Mouse (Mus musculus) forebrain, embryonic 12.5 days (tissue): ENCODE measurements at regions not wholly inside any gene's neighbourhood (a gene's known extent, or its start where the extent isn't known, plus 50 kb on each side); places are given as distances from the start of the nearest gene placed in this dataset.

Experiments used
- ATAC-seq: fragments of 200-750 bp; cut with Nextera tagmentation; 2 replicates; pipeline ENCODE4 v1.8.0; 2017; ENCODE audit warnings: moderate TSS enrichment; ENCODE audit not compliant: low FRiP score
- H3K27ac ChIP-seq: fragments of 300-500 bp; sonication (generic); 2 replicates; pipeline ENCODE4 v1.5.1; 2016; ENCODE audit warnings: mild to moderate bottlenecking
- H3K27me3 ChIP-seq: fragments of 300-500 bp; sonication (generic); 2 replicates; pipeline ENCODE4 v1.6.1; 2016; ENCODE audit warnings: mild to moderate bottlenecking
- H3K36me3 ChIP-seq: fragments of 300-500 bp; sonication (generic); replicated peaks from 2 replicates; pipeline ENCODE4 v1.6.1; 2016; ENCODE audit warnings: mild to moderate bottlenecking
- H3K4me1 ChIP-seq: fragments of 300-500 bp; sonication (generic); 2 replicates; pipeline ENCODE4 v1.6.1; 2016
- H3K4me2 ChIP-seq: fragments of 300-500 bp; sonication (generic); 2 replicates; pipeline ENCODE4 v1.6.1; 2016; ENCODE audit warnings: mild to moderate bottlenecking, moderate library complexity
- H3K4me3 ChIP-seq: fragments of 300-500 bp; sonication (generic); replicated peaks from 2 replicates; pipeline ENCODE4 v1.5.1; 2016; ENCODE audit warnings: mild to moderate bottlenecking
- H3K9ac ChIP-seq: fragments of 300-500 bp; sonication (generic); 2 replicates; pipeline ENCODE4 v1.6.1; 2016; ENCODE audit warnings: mild to moderate bottlenecking
- H3K9me3 ChIP-seq: fragments of 300-500 bp; sonication (generic); 2 replicates; pipeline ENCODE4 v1.6.1; 2016
- WGBS: fragments of 180-500 bp; shearing (Covaris S2); methylation state at CpG from one replicate; pipeline ENCODE4 v1.1.7; 2016; 5-methylcytosine and 5-hydroxymethylcytosine counted together

DNA sequence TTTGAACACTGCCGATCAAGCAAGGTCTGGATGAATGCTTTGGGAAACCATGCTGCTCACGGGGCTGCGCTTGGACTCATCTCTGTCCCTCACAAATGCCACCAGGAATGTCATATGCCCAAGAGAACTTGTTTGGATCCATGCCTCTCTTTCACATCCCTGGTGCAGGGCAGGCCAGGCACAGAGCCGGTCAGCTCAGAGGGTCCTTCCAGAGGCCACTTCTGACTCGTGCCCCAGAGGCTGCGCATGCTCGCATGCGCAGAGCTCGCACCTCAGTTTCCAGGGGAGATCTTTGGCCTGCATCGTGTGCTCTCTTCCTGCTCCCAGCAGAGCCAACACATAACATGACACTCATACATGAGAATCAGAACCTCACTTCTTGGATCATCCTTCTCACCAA lies 111.1 kb downstream of the Tfap2c start:
- 67% methylated on average over 10 of the region's 10 CpGs for whole genome bisulfite sequencing
- no peak overlapping the region for H3K4me2 ChIP-seq
- H3K27me3 ChIP-seq, result peaks cover 26% of the 10 kb centered on the region
- no peaks in the 10 kb centered on the region for H3K9me3 ChIP-seq
- H3K27ac ChIP-seq, result no peak overlapping the region
- H3K36me3 ChIP-seq, result no peaks in the 10 kb centered on the region
- H3K9ac ChIP-seq, result no peak overlapping the region
- no peak for ATAC-seq
- peaks cover 20% of the 10 kb centered on the region for H3K4me1 ChIP-seq
- H3K4me3 ChIP-seq, result no peak overlapping the region

GRCm38 (mm10) chr2:172660916-172661315 lies 111.5 kb downstream of the Tfap2c start:
- peak; percentile 30; the same call in 1 of the 2 replicates for ATAC-seq
- WGBS, result 3% methylated on average over 7 of the region's 7 CpGs
- no peak overlapping the region for H3K4me3 ChIP-seq

DNA sequence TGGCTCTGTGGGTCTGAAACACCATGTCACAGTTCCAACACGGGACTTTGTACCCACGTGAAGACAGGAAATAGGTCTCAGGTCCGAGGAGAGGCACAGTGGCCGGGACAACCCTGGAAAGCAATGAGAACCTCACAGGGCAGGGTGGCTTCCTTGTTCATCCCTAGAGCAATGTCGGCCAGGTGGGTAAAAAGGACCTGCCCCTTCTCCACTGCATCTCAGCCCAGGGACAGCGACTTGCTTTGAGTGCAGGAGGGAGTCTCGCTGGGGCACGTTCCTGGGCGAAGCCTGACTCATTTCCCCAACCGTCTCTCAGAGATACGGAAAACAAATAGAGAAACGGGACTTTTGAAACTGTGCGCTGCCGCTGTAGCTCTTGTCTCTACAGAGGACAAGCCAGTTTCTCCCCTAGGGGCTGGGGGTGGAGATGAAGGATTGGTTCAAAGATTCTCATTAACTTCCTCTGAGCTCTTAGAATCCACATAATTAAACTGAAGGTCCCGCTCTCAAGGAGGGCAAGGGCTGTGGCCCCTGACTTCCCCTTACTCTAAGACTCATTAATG lies 112.1 kb downstream of the Tfap2c start:
- no peaks in the 10 kb centered on the region for H3K9me3 ChIP-seq
- H3K9ac ChIP-seq, result no peak overlapping the region
- H3K27me3 ChIP-seq, result peaks cover 26% of the 10 kb centered on the region
- 14% methylated on average over 15 of the region's 15 CpGs for WGBS
- no peaks in the 10 kb centered on the region for H3K36me3 ChIP-seq
- peaks cover 20% of the 10 kb centered on the region for H3K4me1 ChIP-seq
- no peak for ATAC-seq
- no peak overlapping the region for H3K4me3 ChIP-seq
- no peak overlapping the region for H3K27ac ChIP-seq
- no peak overlapping the region for H3K4me2 ChIP-seq

More at GRCm38 (mm10) chr2:172660916-172661315, 111.5 kb downstream of the Tfap2c start:
- Histone ChIP-seq H3K27me3 (peaks cover 26% of the 10 kb centered on the region), H3K27ac (no peak overlapping the region), H3K4me1 (peaks cover 20% of the 10 kb centered on the region), H3K36me3 (no peaks in the 10 kb centered on the region), H3K4me2 (no peak overlapping the region), H3K9ac (no peak overlapping the region), H3K9me3 (no peaks in the 10 kb centered on the region)

GRCm38 (mm10) chr2:172662165-172662564 lies 112.8 kb downstream of the Tfap2c start:
- H3K9ac ChIP-seq, result no peak overlapping the region
- H3K4me2 ChIP-seq, result no peak overlapping the region
- no peaks in the 10 kb centered on the region for H3K9me3 ChIP-seq
- no peaks in the 10 kb centered on the region for H3K36me3 ChIP-seq
- peaks cover 20% of the 10 kb centered on the region for H3K4me1 ChIP-seq
- H3K27me3 ChIP-seq, result peaks cover 26% of the 10 kb centered on the region
- H3K4me3 ChIP-seq, result no peak overlapping the region
- ATAC-seq, result no peak
- 69% methylated on average over 11 of the region's 11 CpGs for WGBS
- H3K27ac ChIP-seq, result no peak overlapping the region

- Histone ChIP-seq H3K4me1 (peaks cover 20% of the 10 kb centered on the region), H3K4me3 (no peak overlapping the region), H3K36me3 (no peaks in the 10 kb centered on the region), H3K4me2 (peak overlapping the region; percentile 35), H3K9me3 (no peaks in the 10 kb centered on the region), H3K27me3 (peaks cover 26% of the 10 kb centered on the region), H3K27ac (peak overlapping the region; percentile 79), H3K9ac (peak overlapping the region; percentile 21; the same call in 1 of the 2 replicates)
- peak; percentile 70 for ATAC-seq
- 7% methylated on average over 6 of the region's 6 CpGs for whole genome bisulfite sequencing
Observed at GRCm38 (mm10) chr2:172663681-172664080, 114.3 kb downstream of the Tfap2c start.

GRCm38 (mm10) chr2:172673081-172673480 lies 123.7 kb downstream of the Tfap2c start:
- no peak overlapping the region for H3K4me2 ChIP-seq
- H3K27me3 ChIP-seq, result 0 out of 2 replicates have a peak, but pooled peaks cover 7% of the 10 kb centered on the region
- H3K36me3 ChIP-seq, result no peaks in the 10 kb centered on the region
- H3K4me1 ChIP-seq, result no peaks in the 10 kb centered on the region
- no peak overlapping the region for H3K27ac ChIP-seq
- ATAC-seq, result no peak
- no peak overlapping the region for H3K9ac ChIP-seq
- WGBS, result 34% methylated on average over 2 of the region's 2 CpGs
- H3K9me3 ChIP-seq, result no peaks in the 10 kb centered on the region
- no peak overlapping the region for H3K4me3 ChIP-seq

- Histone ChIP-seq H3K4me3 (no peak overlapping the region), H3K4me2 (no peak overlapping the region), H3K27ac (no peak overlapping the region), H3K9me3 (no peaks in the 10 kb centered on the region), H3K9ac (no peak overlapping the region), H3K36me3 (no peaks in the 10 kb centered on the region), H3K27me3 (0 out of 2 replicates have a peak, but pooled peaks cover 1% of the 10 kb centered on the region), H3K4me1 (no peaks in the 10 kb centered on the region)
- WGBS, result 80% methylated on average over 8 of the region's 8 CpGs
- ATAC-seq, result no peak
Observed at GRCm38 (mm10) chr2:172674641-172675040, 125.2 kb downstream of the Tfap2c start.

DNA sequence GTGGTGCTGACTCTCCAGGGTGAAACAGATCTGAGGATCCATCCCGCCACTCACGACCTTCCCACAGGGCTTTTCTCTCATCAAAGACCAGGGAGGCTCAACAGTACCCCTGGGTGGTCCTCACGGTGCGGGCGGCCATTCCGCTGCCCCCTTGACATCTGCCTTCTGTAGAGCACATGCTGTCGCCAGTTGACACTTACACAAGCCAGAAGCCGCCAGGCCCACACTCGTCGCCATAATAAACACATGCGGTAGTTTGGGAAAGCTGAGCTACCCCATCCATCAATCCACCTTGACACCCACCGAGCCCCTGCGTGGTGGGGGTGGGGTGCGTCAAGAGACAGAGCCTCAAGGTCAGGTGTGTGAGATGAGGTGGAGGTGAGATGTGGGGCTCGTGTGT lies 125.7 kb downstream of the Tfap2c start:
- H3K9ac ChIP-seq, result no peak overlapping the region
- no peaks in the 10 kb centered on the region for H3K36me3 ChIP-seq
- no peak overlapping the region for H3K27ac ChIP-seq
- no peak overlapping the region for H3K4me2 ChIP-seq
- no peaks in the 10 kb centered on the region for H3K4me1 ChIP-seq
- no peaks in the 10 kb centered on the region for H3K9me3 ChIP-seq
- ATAC-seq, result no peak
- 81% methylated on average over 15 of the region's 15 CpGs for WGBS
- H3K4me3 ChIP-seq, result no peak overlapping the region
- H3K27me3 ChIP-seq, result no peaks in the 10 kb centered on the region

- Histone ChIP-seq H3K27ac (no peak overlapping the region), H3K36me3 (no peaks in the 10 kb centered on the region), H3K9me3 (peaks cover 7% of the 10 kb centered on the region; the same call in 1 of the 2 replicates), H3K4me2 (no peak overlapping the region), H3K4me1 (no peaks in the 10 kb centered on the region), H3K4me3 (no peak overlapping the region), H3K9ac (no peak overlapping the region), H3K27me3 (no peaks in the 10 kb centered on the region)
- 77% methylated on average over 1 of the region's 1 CpGs for WGBS
- no peak for ATAC-seq
Observed at GRCm38 (mm10) chr2:172690196-172690595, 140.8 kb downstream of the Tfap2c start.

DNA sequence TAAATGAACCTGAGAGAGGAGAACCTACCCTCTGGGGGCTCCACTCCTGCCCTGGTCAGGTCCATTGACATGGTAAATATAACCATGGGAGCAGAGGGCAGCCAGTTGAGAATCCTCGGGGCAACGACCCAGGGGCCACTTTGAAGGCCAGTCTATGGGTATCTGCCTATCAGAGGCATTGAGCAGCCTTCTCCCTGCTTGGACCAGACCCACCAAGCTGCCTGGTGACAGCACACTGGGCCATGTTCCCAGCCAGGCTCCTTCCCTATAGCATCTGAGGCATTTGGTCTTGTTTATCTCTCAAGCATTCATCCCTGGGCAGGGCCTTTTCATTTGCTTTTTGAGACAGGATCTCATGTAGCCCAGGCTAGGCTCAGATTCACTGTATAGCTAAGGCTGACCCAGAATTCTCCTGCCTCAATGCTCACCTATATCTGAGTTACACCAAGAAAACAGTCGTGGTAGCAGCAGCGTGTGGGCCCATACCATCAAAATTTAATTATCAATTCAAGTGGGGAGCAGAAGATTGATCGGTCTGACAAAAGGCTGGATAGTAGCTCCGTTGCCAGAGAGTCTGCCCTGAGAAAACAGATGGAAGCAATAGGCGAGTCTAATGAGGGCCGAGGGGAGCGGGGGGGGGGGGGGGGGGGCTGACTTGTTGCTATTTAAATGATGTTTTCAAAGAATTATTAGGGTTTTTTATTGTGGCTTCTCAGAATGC lies 141.7 kb downstream of the Tfap2c start:
- no peak overlapping the region for H3K4me2 ChIP-seq
- no peak overlapping the region for H3K27ac ChIP-seq
- WGBS, result 45% methylated on average over 8 of the region's 9 CpGs
- no peak overlapping the region for H3K4me3 ChIP-seq
- H3K27me3 ChIP-seq, result no peaks in the 10 kb centered on the region
- H3K9ac ChIP-seq, result no peak overlapping the region
- no peak; the same call in 1 of the 2 replicates for ATAC-seq
- no peaks in the 10 kb centered on the region for H3K4me1 ChIP-seq
- peaks cover 7% of the 10 kb centered on the region; the same call in 1 of the 2 replicates for H3K9me3 ChIP-seq
- H3K36me3 ChIP-seq, result no peaks in the 10 kb centered on the region

DNA sequence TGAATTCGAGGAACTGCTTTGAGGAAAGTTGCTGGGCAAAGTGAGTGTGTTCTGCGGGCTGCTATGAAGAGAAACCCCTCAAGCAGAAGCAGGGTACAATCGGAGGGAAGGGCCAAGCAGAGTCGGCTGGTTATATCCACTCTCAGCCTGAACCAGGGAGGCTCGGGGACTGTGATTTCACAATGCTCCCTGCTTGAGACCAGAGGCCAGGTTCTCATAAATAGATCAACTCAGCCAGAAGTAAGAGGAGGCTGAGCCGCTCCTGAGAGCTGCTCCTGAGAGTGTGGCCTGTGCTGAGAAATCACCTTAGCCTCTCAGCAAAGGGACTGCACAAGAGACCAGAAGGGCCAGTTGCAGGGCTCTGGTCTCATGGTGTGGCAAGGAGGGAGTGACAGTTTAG lies 149.6 kb downstream of the Tfap2c start:
- Histone ChIP-seq H3K27me3 (peaks cover 3% of the 10 kb centered on the region; the same call in 1 of the 2 replicates), H3K36me3 (no peaks in the 10 kb centered on the region), H3K9ac (no peak overlapping the region), H3K27ac (peak overlapping the region; percentile 27; the same call in 1 of the 2 replicates), H3K4me3 (no peak overlapping the region), H3K4me2 (no peak overlapping the region), H3K9me3 (no peaks in the 10 kb centered on the region), H3K4me1 (peaks cover 5% of the 10 kb centered on the region; the same call in 1 of the 2 replicates)
- ATAC-seq, result peak; percentile 63; the same call in 1 of the 2 replicates
- WGBS, result 27% methylated on average over 6 of the region's 6 CpGs

DNA sequence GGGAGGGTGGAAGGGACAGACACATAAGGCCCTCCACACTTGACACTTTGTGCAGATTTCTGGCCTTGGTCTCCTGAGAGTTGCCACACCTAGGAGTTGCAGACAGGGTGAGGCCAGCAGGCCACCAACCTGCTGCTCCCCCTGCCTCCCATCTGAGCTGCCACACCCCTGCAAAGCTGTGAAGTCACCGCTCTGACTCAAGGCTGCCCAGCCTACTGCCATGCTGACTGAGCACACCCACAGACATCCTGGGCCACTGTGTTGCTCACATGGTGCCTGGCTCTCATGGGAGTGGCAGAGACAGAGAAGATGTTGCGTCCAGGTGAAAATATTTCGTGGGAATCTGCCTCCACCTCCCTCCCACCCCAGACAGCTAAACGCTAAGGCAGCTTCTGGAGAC lies 150.3 kb downstream of the Tfap2c start:
- H3K4me1 ChIP-seq, result peaks cover 5% of the 10 kb centered on the region; the same call in 1 of the 2 replicates
- H3K4me3 ChIP-seq, result no peak overlapping the region
- no peak overlapping the region for H3K27ac ChIP-seq
- H3K4me2 ChIP-seq, result no peak overlapping the region
- H3K9ac ChIP-seq, result no peak overlapping the region
- peaks cover 3% of the 10 kb centered on the region; the same call in 1 of the 2 replicates for H3K27me3 ChIP-seq
- H3K9me3 ChIP-seq, result no peaks in the 10 kb centered on the region
- ATAC-seq, result no peak
- 82% methylated on average over 4 of the region's 4 CpGs for WGBS
- H3K36me3 ChIP-seq, result no peaks in the 10 kb centered on the region
